Mouse (Mus musculus): ENCODE data around the gene Rap1b. TPM values are rescaled to one million over a fixed set of nuclear protein-coding genes. Genes with fewer than 3 reads are reported as not detected.

Gene Rap1b
- total RNA-seq, 1 experiment, result 49.6 TPM

DNA sequence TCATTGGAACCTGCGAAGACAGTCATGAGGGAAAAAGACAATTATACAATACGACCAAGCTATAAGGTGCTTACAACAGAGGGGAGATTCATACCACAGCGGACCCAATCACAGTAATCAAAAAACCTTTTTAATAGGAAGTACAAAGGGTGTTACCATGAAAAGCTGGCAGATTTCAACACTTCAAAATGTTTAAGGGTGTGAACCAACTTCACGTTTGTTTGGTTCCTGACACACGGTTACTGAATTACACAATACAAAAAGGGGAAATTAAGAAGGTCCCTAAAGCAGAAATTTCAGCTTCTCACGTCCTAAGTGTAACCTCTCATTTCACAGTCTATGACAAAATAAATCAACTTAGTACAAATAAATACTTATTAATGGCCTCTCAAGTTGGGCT, 27.2 kb downstream of the Rap1b start:
- Histone ChIP-seq H3K27ac (ENCODE audit: insufficient read depth, low read depth, low read length, poor library complexity, severe bottlenecking) (no peak overlapping the region), H3K9me3 (ENCODE audit: control insufficient read depth, insufficient read depth, low read depth, low read length) (no peaks in the 10 kb centered on the region), H3K4me1 (ENCODE audit: control insufficient read depth in 2 of 2, insufficient read depth in 2 of 2, low read length in 2 of 2, poor library complexity in 1 of 2) (no peaks in the 10 kb centered on the region), H3K36me3 (ENCODE audit: control insufficient read depth, insufficient read depth, low read length, poor library complexity, severe bottlenecking) (peaks cover 40% of the 10 kb centered on the region), H3K9ac (ENCODE audit: insufficient read depth, low read depth, low read length, poor library complexity, severe bottlenecking) (no peak overlapping the region), H3K4me3 (ENCODE audit: insufficient read depth in 1 of 2, low read depth in 1 of 2, low read length in 2 of 2, poor library complexity in 1 of 2, severe bottlenecking in 1 of 2) (no peak overlapping the region)
- in situ Hi-C loops (cut with MboI; ENCODE audit: low sequenced_read_pairs in 2 of 2, unreplicated experiment in 2 of 2), result no loop called here
- DNase-seq (ENCODE audit: low read depth, low spot score), result no peak
- TF ChIP-seq HCFC1 (IDR thresholded peaks at IDR 0.05; ENCODE audit: borderline replicate concordance, insufficient read depth, low read length), result no peak
- no peak for TF ChIP-seq ZNF384 (IDR thresholded peaks at IDR 0.05; ENCODE audit: low read depth, low read length)
- no peak for TF ChIP-seq CHD2 (IDR thresholded peaks at IDR 0.05; ENCODE audit: low read depth, low read length)
- TF ChIP-seq ZC3H11A (IDR thresholded peaks at IDR 0.05; ENCODE audit: borderline replicate concordance, low read depth, low read length), result no peak
- TF ChIP-seq MAFK (IDR thresholded peaks at IDR 0.05; ENCODE audit: insufficient read depth, low read depth, low read length), result no peak

DNA sequence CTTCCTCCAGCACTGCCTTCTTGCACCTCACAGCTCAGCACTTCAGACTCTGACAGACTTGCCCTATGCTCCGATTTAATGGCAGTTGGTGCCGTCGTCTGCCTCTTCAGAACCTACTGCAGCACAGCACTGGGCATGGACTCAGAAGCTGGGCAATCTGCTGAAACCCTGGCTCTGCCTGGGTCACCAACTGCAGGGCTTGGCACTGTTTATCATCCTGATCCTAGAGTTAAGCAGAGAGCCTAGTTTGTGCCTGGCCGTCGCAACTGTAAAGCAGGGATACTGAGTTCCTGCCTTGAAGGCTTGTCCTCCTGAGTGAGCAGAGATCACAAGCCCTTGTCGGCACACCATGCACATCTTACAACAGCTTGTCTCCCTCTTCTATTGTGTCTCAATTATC, 29.1 kb downstream of the Rap1b start:
- Histone ChIP-seq H3K9ac (ENCODE audit: insufficient read depth, low read depth, low read length, poor library complexity, severe bottlenecking) (no peak overlapping the region), H3K4me1 (ENCODE audit: control insufficient read depth in 2 of 2, insufficient read depth in 2 of 2, low read length in 2 of 2, poor library complexity in 1 of 2) (peaks cover 4 to 8% of the 10 kb centered on the region in 2 experiments; a peak in 2 of 4 replicates), H3K4me3 (ENCODE audit: insufficient read depth in 1 of 2, low read depth in 1 of 2, low read length in 2 of 2, poor library complexity in 1 of 2, severe bottlenecking in 1 of 2) (no peak overlapping the region), H3K9me3 (ENCODE audit: control insufficient read depth, insufficient read depth, low read depth, low read length) (no peaks in the 10 kb centered on the region), H3K27ac (ENCODE audit: insufficient read depth, low read depth, low read length, poor library complexity, severe bottlenecking) (no peak overlapping the region), H3K36me3 (ENCODE audit: control insufficient read depth, insufficient read depth, low read length, poor library complexity, severe bottlenecking) (peaks cover 35% of the 10 kb centered on the region)
- in situ Hi-C loops (cut with MboI; ENCODE audit: low sequenced_read_pairs in 2 of 2, unreplicated experiment in 2 of 2), result no loop called here
- TF ChIP-seq HCFC1 (IDR thresholded peaks at IDR 0.05; ENCODE audit: borderline replicate concordance, insufficient read depth, low read length), result no peak
- no peak for TF ChIP-seq ZNF384 (IDR thresholded peaks at IDR 0.05; ENCODE audit: low read depth, low read length)
- TF ChIP-seq MAFK (IDR thresholded peaks at IDR 0.05; ENCODE audit: insufficient read depth, low read depth, low read length), result no peak
- no peak for TF ChIP-seq ZC3H11A (IDR thresholded peaks at IDR 0.05; ENCODE audit: borderline replicate concordance, low read depth, low read length)
- TF ChIP-seq CHD2 (IDR thresholded peaks at IDR 0.05; ENCODE audit: low read depth, low read length), result no peak
- DNase-seq (ENCODE audit: low read depth, low spot score), result no peak

DNA sequence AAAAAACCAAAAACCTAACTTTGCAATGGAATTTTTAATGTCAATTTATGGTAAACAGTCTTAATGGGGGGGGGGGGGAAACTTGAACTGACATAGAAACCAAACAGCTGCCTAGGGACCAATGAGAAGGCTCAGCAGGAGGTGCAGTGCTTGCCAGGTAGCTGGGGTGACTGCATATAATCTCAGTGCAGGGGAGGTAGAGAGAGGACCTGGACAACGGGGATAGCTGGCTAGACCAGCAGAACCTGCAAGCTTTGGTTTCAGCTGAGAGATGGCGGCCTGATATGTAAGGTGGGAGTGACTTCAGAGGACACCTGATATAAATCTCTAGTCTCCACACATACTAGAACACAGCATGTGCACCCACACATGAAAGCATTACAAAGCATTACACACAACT, 33.3 kb downstream of the Rap1b start:
- TF ChIP-seq MAFK (IDR thresholded peaks at IDR 0.05; ENCODE audit: insufficient read depth, low read depth, low read length) (no peak), ZNF384 (IDR thresholded peaks at IDR 0.05; ENCODE audit: low read depth, low read length) (no peak), HCFC1 (IDR thresholded peaks at IDR 0.05; ENCODE audit: borderline replicate concordance, insufficient read depth, low read length) (no peak), CHD2 (IDR thresholded peaks at IDR 0.05; ENCODE audit: low read depth, low read length) (no peak), ZC3H11A (IDR thresholded peaks at IDR 0.05; ENCODE audit: borderline replicate concordance, low read depth, low read length) (no peak)
- H3K36me3 ChIP-seq (ENCODE audit: control insufficient read depth, insufficient read depth, low read length, poor library complexity, severe bottlenecking), result peaks cover 19% of the 10 kb centered on the region
- in situ Hi-C loops (cut with MboI; ENCODE audit: low sequenced_read_pairs in 2 of 2, unreplicated experiment in 2 of 2), result no loop called here
- no peak overlapping the region for H3K27ac ChIP-seq (ENCODE audit: insufficient read depth, low read depth, low read length, poor library complexity, severe bottlenecking)
- no peaks in the 10 kb centered on the region for H3K9me3 ChIP-seq (ENCODE audit: control insufficient read depth, insufficient read depth, low read depth, low read length)
- no peak overlapping the region for H3K4me3 ChIP-seq (ENCODE audit: insufficient read depth in 1 of 2, low read depth in 1 of 2, low read length in 2 of 2, poor library complexity in 1 of 2, severe bottlenecking in 1 of 2)
- no peak for DNase-seq (ENCODE audit: low read depth, low spot score)
- H3K9ac ChIP-seq (ENCODE audit: insufficient read depth, low read depth, low read length, poor library complexity, severe bottlenecking), result no peak overlapping the region
- H3K4me1 ChIP-seq (ENCODE audit: control insufficient read depth in 2 of 2, insufficient read depth in 2 of 2, low read length in 2 of 2, poor library complexity in 1 of 2), result peaks cover 13 to 32% of the 10 kb centered on the region in 2 experiments

DNA sequence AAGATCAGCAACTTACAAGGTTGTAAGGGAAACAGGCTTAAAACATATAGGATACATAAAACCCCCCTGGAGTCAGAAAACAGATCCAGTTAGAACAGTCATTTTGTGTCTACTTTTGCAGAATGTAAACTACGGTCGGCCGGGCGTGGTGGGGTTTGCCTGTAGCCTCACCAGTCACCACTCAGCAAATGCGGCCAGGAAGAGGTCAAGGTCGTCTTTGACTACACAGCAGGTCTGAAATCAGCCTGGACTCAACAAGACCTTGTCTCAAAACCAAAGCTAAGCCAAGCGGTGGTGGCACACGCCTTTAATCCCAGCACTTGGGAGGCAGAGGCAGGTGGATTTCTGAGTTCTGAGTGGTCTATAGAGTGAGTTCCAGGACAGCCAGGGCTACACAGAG, 34.3 kb downstream of the Rap1b start:
- no peak for DNase-seq (ENCODE audit: low read depth, low spot score)
- TF ChIP-seq HCFC1 (IDR thresholded peaks at IDR 0.05; ENCODE audit: borderline replicate concordance, insufficient read depth, low read length), result no peak
- TF ChIP-seq MAFK (IDR thresholded peaks at IDR 0.05; ENCODE audit: insufficient read depth, low read depth, low read length), result no peak
- no peak for TF ChIP-seq ZC3H11A (IDR thresholded peaks at IDR 0.05; ENCODE audit: borderline replicate concordance, low read depth, low read length)
- TF ChIP-seq ZNF384 (IDR thresholded peaks at IDR 0.05; ENCODE audit: low read depth, low read length), result no peak
- TF ChIP-seq CHD2 (IDR thresholded peaks at IDR 0.05; ENCODE audit: low read depth, low read length), result no peak
- in situ Hi-C loops (cut with MboI; ENCODE audit: low sequenced_read_pairs in 2 of 2, unreplicated experiment in 2 of 2), result no loop called here

DNA sequence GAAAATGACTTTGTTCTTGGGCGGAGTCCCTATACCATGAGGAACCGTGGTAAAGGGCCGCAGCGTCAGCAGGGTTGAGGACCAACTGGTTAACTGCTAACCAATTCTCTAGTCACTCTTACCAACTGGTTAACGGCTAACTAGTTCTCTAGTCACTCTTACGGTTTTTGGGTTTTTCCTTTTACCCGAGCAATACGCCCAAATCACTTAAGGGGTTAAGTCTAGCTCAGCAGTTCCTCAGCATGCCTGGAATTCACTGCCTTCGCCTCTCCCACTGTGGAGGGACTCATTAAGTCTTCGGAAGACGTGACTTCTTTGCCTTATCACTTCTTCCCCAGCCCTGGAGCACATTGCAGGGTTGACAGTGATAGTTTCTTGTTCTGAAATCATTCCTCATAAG, 35.3 kb downstream of the Rap1b start:
- TF ChIP-seq MAFK (IDR thresholded peaks at IDR 0.05; ENCODE audit: insufficient read depth, low read depth, low read length) (peak; percentile 76), CHD2 (IDR thresholded peaks at IDR 0.05; ENCODE audit: low read depth, low read length) (no peak)
- Histone ChIP-seq H3K4me1 (ENCODE audit: control insufficient read depth in 2 of 2, insufficient read depth in 2 of 2, low read length in 2 of 2, poor library complexity in 1 of 2) (peaks cover 17 to 36% of the 10 kb centered on the region in 2 experiments), H3K9me3 (ENCODE audit: control insufficient read depth, insufficient read depth, low read depth, low read length) (no peaks in the 10 kb centered on the region), H3K36me3 (ENCODE audit: control insufficient read depth, insufficient read depth, low read length, poor library complexity, severe bottlenecking) (peaks cover 8% of the 10 kb centered on the region), H3K9ac (ENCODE audit: insufficient read depth, low read depth, low read length, poor library complexity, severe bottlenecking) (no peak overlapping the region), H3K4me3 (ENCODE audit: insufficient read depth in 1 of 2, low read depth in 1 of 2, low read length in 2 of 2, poor library complexity in 1 of 2, severe bottlenecking in 1 of 2) (no peak overlapping the region), H3K27ac (ENCODE audit: insufficient read depth, low read depth, low read length, poor library complexity, severe bottlenecking) (no peak overlapping the region)
- in situ Hi-C loops (cut with MboI; ENCODE audit: low sequenced_read_pairs in 2 of 2, unreplicated experiment in 2 of 2), result no loop called here
- no peak for DNase-seq (ENCODE audit: low read depth, low spot score)

More for the DNA sequence above, 34.3 kb downstream of the Rap1b start:
- no peak overlapping the region for H3K4me3 ChIP-seq (ENCODE audit: insufficient read depth in 1 of 2, low read depth in 1 of 2, low read length in 2 of 2, poor library complexity in 1 of 2, severe bottlenecking in 1 of 2)
- H3K9ac ChIP-seq (ENCODE audit: insufficient read depth, low read depth, low read length, poor library complexity, severe bottlenecking), result no peak overlapping the region
- H3K4me1 ChIP-seq (ENCODE audit: control insufficient read depth in 2 of 2, insufficient read depth in 2 of 2, low read length in 2 of 2, poor library complexity in 1 of 2), result peaks cover 13 to 36% of the 10 kb centered on the region in 2 experiments
- H3K36me3 ChIP-seq (ENCODE audit: control insufficient read depth, insufficient read depth, low read length, poor library complexity, severe bottlenecking), result peaks cover 13% of the 10 kb centered on the region
- H3K9me3 ChIP-seq (ENCODE audit: control insufficient read depth, insufficient read depth, low read depth, low read length), result no peaks in the 10 kb centered on the region
- no peak overlapping the region for H3K27ac ChIP-seq (ENCODE audit: insufficient read depth, low read depth, low read length, poor library complexity, severe bottlenecking)
